Mouse (Mus musculus) cerebellum, postnatal 25 days (tissue): ENCODE data around the gene Slc35a5.

Experiments used
- DNase-seq, 2 experiments: peaks; one replicate each; pipeline ENCODE4 v3.0.0; 2021; ENCODE audit warnings: mixed read lengths in 2 of 2

The Slc35a5 gene

GRCm38 (mm10) chr16:45158522-45159388, at the start of gene Slc35a5, which contains the start of gene Atg3:
Slc35a5 (minus strand) TSS chr16:45158706.
Atg3 (plus strand) TSS chr16:45158785.
- peak; percentile 95 to 97 for DNase-seq

GRCm38 (mm10) chr16:45204859-45205670, 46.6 kb upstream of the Slc35a5 start:
- peak; percentile 17 to 26 for DNase-seq

- DNase-seq, result no peak
These were observed 45.9 kb upstream of the Slc35a5 start for GRCm38 (mm10) chr16:45204438-45204837.

DNA sequence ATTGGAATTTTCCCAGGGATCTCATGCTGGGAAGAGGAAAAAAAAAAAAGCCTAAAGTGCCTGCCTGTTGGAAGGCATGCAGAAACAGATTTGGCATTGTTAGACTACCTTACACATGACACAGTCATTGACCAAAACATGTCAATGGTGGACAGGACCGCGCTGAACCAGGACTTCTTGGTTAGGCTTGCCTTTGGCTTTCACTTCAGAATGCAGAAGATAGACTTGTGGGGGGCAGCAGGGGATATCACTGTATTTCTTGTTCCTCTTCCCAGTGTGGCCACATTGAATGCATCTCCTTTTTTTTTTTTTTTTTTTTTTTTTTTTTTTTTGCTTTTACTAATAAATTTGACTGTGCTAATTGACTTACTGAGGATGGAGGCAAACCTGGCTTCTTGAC, 42.9 kb upstream of the Slc35a5 start:
- DNase-seq, result peak in 1 of 2 experiments; percentile 14

GRCm38 (mm10) chr16:45196816-45197215, 38.3 kb upstream of the Slc35a5 start:
- DNase-seq, result peak; percentile 60 to 79

DNA sequence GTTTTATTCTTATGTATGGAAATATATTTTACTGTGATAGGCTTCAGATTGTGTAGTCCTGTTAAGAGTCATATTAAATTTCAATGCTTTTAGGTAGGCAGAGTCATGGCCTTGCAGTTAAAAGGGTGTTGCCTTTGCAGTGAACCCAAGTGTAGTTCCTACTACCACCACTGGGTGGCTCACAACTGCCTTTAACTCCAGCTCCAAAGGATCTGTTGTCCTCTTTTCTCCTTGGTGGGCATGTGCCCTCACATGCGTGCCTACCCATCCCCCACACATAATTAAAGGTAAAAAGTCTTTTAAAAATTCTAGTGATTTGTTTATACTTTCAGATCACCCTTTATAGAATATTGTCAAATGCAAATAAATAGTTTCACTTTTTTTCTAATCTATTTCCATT, 34.1 kb upstream of the Slc35a5 start:
- DNase-seq, result peak; percentile 75 to 88

- no peak for DNase-seq
These were observed 23.3 kb upstream of the Slc35a5 start for GRCm38 (mm10) chr16:45181824-45182223.

- no peak for DNase-seq
These were observed 20.0 kb upstream of the Slc35a5 start for GRCm38 (mm10) chr16:45178552-45178951.

DNA sequence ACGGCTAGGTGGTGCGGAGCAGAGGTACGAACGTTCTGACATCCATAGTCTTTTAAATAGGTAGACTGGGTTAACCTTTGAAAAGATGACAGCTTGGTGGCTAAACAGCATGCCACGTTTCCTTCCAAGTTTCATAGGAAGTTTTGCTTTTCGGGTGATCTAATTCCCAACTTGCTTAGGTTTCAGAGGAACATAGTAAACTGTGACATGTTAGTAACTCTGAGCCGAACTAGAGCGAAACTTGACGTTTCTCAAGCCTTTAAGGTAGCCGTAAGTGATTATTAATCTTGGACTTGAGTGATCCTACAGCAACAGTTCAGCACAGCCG, 847 bp upstream of the Slc35a5 start:
- DNase-seq, result no peak

GRCm38 (mm10) chr16:45158136-45158521, 377 bp downstream of the Slc35a5 start:
- DNase-seq, result peak; percentile 82 to 84

DNA sequence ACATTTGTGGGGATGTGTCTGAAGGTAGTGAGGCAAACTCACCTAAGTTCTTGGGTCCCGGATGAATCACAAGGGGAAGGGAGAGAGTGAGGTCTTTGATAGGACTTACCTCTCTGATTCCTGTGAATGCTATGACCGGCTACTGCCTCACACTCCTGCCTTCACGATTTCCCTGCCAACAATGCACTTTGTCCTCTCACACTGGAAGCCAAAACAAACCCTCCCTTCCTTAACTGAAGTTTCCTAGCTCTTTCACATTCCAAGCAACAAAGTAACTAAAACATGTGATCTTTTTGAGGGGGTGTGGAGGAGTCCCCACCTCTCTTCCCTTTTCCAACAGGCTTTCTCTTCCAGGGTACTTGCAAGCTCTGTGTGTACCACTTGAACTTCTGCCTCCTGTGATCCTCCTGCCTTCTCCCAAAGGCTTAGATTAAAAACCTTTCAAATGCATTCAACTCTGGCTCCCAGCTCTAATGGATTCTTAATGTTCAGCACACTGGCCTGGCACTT, 3.7 kb downstream of the Slc35a5 start:
- no peak for DNase-seq

DNA sequence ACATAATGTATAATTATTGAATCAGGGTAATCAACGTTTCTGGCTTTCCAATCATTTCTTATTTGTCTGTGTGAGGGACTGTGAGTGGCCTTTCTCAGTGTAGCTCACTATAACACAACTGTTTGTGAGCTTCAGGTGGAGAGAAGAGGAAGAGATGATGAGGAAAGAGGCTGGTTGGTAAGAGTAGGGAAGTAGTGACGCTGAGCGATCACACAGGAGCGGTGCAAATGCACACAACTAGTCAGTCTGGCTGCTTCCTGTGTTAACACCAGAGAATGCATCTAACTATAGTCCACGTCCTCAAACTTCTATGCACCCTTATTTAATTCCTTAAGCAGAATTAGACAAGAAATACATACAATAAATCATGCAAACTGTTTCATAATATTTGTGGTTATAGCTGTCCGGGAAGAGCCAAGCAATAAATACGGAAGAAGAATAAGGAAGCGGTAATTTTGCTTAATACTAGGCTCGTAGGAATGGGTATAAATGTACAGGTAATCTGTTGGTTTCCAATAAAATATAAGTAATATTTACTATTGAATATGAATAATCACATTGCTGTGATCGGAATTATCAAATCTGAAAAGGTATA, 9.9 kb downstream of the Slc35a5 start:
- DNase-seq, result no peak

DNA sequence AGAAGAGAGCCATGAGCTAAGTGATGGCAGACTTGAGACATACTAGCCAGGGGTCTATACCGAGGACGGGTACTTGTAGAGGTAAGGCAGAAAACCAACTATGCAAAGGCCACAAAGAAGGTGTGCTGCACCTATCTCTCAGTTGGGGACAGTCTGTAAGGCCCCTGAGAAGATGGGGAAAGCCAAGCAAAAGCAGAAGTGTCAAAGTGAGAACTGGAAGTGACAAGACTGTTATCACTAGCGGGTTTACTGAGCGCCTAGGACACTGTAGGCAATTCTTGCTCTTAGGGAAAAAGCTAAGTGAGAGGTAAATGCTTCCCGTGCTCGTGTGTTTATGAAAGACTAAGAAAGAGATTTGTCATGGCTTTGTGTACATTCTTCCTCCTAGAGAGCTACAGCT, 13.4 kb downstream of the Slc35a5 start:
- no peak for DNase-seq

- no peak for DNase-seq
These were observed 15.9 kb downstream of the Slc35a5 start for GRCm38 (mm10) chr16:45142565-45142964.

DNA sequence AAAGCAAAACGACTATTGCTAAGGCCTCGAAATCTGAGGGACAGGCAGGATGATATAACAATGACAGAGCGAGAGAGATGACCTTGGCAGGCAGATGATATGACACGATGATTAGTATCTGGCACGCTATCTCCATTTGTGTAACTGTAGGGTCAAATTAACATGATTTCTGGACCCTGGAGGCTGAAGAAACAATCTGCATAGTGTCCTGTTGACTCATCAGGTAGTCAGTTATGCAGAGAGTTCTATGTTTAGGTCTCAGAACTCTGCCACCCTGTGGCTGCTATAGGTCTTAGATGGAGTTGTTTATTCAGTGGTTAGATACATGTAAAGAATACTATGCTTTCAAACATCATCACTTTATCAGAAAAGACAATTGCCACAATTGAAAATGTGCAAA, 16.8 kb downstream of the Slc35a5 start:
- no peak for DNase-seq

DNA sequence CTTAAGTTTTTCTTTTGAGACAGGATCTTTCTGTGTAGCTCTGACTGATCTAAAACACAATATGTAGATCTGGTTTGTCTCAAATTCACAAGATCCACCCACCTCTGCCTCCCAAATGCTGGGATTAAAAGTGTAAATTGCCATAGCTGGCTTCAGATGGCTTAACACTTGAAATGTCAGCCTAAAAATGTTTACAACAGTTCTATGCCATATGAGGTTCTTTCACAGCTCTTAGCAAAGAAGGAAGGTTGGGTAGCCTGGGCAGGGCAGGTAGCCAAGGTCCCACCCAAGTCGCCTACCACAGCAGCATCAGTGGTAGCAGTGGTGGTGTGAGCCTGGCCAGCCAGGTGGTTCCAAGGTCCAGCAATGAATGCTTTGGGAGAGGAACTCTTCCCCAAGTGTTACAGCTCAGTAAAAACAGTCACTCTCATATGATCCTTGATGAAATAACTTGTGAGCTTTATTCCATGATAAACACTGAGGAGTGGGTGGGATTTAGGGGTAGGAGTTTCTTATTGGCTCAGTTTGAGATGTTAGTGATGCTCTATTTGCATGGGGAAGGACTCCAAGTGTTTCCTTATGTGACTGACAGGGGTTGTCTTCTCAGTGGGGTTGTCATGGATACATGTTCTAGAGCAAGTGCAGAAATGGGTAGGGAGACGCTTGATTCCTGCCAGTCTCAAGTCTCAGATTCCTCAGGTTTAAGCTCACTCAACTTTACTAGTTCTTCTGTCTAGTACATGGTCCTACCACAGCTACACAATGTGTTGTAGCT, 30.4 kb downstream of the Slc35a5 start:
- no peak for DNase-seq

DNA sequence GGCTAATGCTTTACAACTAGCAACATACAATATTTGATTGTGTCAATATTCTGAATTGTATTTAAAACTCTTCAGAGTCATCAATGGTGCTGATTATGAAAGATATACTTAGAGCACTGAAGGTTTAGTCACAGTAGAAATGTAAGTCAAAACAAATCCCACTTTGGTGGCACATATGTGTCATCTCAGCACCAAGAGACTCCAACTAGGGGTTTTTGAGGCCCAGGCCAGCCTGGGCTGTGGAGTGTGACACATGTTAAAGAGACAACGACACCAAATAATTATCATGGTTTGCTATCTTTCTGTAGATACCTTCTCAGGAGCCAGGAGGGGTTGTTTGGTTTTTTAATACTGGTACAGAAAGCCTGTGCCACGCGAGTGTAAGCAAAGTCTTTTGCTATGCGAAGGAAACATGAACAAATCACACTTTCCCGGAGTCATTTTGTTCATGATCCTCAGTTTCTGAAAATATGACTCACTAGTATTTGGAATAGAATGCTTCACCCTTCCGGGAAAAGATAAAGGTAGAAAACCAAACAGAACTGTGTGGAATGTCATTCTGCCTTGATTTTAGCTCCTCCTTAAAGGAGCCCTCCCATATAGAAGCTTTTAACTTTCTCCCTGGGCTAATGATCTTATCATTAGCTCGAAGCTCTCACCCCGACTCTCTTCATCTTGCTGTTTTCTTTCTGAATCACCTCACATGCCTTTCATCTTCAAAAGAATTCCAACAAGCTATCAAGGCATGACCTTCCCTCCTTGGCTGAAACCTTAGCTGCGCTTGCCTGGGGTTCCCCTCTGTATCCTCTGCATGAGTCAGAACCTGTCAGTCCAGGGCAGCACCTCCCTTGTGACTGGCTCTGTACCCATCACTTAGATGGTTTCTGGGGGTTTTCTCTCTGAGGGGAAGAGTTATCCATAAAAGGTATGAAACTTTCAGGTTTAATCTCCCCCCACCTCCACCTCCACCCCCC, 34.0 kb downstream of the Slc35a5 start:
- DNase-seq, result no peak

GRCm38 (mm10) chr16:45122571-45122970, 35.9 kb downstream of the Slc35a5 start:
- DNase-seq, result peak; percentile 12 to 28

GRCm38 (mm10) chr16:45120844-45121425, 37.6 kb downstream of the Slc35a5 start:
- DNase-seq, result peak; percentile 79 to 87

GRCm38 (mm10) chr16:45118760-45119159, 39.7 kb downstream of the Slc35a5 start:
- DNase-seq, result no peak

DNA sequence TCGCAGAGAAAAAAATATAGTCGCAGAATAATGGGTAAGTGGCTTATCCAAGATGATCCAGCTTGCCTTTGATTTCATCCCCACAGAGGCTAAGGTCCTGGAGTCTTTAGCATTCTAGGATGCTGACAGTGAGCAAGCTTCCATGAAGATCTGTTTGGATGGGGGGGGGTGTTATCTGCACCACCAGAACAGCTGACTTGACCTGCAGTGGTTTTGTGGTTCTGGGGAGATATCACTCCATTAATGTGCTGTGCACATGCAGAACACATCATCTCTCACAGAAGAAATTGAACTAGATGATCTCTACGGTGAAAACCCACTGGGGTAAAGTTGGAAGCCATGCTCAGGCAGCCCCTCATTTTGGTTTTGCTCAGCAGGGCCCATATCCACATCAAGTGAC, 41.3 kb downstream of the Slc35a5 start:
- DNase-seq, result no peak
